Mouse (Mus musculus): ENCODE data around the gene Cacul1.
"Not testable (repeated sequence)": the region's sequence is repeated elsewhere in the genome, so short reads cannot be mapped to it uniquely, and the experiment has no call there.

Gene Cacul1

DNA sequence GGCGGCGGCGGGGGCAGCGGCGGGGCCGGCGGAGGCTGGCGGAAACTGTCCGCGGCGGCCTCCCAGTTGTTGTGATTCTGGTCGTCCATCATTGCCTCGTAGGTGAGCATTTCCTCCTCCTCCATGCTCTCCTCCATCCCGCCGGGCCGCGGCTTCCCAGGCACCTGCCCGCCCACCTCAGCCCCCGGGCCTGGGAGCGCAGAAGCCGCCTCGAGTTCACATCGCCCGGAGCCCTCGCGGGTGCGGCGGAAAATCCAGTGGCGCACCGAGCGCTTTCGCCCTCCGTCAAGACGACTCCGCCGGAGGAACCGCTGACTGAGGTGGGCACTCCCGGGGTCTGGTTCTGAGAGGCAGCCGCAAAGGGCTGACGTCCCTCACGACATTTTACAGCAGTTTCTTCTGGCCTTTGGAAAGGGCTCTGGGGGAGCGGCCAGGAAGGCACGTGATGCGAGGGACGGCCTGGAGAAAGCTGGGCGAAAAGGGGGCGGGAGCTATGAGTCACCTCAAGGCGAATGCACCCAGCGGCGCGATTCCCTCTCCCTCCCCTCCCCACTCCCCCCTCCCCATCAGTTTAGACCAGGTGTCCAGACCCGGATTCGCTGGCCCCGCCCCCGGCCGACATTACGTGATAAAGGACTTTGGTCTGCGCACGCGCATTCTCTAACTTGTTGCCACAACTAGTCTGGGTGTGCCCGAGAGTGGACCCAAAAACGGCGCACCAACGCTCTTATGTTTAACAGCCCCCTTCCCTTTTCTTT lies at the start of gene Cacul1:
TSS of gene Cacul1 (minus strand) at position 444 of the 758 bp plus-strand sequence.
- DNase-seq (ENCODE audit: low read depth), result peak; percentile 95

DNA sequence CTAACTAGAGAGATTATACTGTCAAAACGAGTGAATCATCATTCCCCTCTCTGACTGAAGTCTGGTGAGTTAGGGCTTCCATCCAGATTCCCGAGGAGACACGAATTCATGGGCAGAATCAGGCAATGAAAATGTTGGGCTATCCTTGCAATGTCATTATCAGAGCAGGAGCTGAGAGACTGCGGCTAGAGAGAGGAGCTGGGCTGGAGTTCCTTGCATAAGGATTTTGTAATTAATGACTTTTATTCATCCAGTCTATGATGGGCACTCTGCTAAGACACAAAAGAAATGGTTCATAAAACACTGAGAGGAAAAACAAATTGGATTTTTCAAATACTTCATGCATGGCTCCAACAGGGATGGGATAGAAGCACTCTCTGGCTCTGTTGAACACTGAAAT lies 38.6 kb upstream of the Cacul1 start:
- no peak for DNase-seq (ENCODE audit: low read depth)

DNA sequence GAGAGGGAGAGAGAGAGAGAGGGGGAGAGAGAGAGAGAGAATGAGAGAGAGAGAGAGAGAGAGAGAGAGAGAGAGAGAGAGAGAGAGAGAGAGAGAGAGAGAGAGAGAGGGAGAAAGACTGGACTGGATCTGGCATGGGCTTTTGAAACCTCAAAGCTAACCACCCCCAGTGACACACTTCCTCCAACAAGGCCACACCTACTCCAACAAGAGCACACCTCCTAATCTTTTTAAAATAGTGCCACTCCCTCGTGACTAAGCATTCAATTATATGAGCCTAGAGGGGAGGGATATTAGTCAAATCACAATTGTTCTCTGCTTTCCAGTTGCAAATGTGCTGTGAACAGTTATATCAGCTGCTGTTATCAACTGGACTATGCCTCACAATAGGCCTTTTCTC lies 36.2 kb upstream of the Cacul1 start:
- no peak for DNase-seq (ENCODE audit: low read depth)

DNA sequence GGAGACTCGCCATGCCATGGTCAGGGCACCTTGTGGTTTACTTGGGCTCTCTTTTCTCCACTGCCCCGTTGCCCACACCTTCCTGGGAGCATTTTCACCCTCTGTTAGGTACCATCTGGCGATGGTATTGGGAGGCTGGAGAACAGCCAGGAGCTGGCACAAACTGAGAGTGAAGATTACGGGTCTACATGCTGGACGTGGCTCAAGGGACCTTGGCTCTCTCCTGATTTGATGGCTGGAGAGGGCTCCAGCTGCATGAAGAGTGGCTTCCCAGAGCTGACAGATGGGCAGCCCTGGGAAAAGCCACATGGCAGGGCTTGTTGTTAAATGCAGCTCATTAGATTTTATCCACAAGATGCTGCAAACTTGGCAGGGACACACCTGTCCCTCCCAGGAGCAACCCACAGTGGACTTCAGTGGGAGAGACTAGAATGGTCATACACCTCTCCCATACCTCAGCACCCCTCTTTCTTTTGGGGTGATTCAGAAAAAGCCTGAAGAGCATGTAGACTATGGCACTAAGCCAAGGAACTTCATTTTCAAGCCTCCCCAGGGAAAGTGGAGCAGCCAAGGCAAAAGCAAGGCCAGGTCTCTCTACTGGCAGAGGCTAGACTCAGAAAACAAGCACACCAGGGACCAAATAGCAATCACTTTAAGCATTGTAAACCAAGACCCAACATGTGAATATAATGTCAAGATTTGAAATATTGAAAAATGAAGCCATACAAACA lies 34.8 kb upstream of the Cacul1 start:
- no peak for DNase-seq (ENCODE audit: low read depth)

DNA sequence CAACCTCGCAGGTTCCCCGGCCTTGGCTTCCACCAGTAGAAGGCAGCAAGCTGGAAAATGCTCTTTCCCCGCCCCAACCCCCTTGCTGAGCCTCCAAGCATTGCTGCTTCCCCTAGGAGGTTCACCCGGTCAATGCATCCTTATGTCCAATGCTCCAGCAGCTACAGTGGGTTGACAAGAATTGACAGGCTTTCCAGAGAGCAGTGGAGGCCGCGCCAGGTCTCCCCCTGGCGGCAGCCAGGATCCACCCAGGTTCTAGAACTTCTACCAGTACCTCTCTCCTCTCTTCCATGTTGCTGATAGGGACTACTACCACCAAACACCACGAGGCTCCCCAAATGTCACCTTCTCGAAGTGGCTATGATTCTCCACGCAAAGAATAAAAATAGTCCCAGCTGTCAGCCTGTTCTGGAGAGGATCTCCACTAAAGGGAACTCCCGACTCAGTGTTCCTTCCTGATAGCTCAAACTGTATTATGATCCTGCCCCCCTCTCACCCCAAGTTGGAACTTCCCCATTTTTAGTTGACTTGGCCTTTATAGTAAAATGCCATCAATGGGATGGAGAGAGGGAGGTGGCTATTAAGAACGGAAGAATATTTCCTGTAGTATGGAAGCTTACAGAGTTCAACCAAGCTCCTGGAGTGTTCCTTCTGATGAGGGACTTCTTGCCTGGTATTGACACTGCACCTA lies 30.8 kb upstream of the Cacul1 start:
- DNase-seq (ENCODE audit: low read depth), result peak; percentile 15

DNA sequence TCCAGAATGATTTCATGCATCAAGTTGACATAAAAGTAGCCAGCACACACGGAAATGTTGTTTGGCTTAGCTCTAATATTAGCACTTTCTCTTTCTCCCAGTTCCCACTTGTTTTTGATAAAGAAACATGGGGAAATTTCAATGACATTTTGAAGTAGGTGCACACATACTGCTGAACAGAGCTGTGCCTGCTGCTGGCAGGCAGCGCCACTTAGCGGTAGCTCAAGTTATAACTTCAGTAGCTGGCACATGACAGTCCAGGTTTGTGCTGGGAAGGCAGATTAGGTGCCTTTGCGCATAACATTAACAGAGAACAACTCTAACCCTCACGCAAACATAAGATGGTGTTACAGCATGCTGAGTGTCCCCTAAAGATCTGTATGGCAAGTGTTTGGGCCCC lies 27.9 kb upstream of the Cacul1 start:
- peak; percentile 44 for DNase-seq (ENCODE audit: low read depth)

DNA sequence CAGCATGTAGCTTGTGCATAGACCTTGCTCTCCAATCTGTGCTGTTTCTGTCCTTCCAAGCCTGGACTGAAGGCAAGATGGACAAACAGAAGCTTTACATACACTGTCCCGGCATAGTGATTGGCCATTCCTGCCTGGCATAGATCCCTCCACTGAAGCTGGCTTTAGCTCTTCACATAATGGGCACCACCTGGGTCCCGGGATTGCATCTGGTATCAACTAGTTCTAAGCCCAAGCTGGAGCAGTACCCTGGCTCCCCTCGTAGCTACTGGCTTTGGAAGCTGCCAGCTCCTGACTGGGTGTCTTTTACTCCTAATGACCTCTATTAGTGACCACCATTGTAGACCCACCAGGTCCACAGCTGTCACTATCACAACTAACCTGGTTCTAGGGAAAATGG lies 22.8 kb upstream of the Cacul1 start:
- no peak for DNase-seq (ENCODE audit: low read depth)

DNA sequence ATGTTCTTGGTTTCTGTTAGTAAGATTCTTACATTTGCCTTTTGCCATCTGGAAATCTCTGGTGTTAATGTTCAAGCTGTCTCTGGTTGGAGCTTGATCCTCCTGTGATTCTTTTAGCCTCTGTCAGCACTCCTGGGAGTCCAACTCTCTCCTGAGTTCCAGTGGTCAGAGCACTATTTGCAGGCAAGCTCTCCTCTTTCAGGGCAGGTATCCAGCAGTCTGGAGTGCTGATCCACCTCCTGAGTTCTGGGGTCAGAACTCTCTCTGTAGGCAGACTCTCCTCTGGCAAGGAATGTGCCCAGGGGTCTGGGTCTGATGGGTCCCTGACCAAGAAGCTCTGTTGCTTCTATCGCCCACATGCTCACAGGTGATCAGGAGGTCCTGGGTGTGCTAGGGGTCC lies 21.2 kb upstream of the Cacul1 start:
- not testable (repeated sequence) for DNase-seq (ENCODE audit: low read depth)

DNA sequence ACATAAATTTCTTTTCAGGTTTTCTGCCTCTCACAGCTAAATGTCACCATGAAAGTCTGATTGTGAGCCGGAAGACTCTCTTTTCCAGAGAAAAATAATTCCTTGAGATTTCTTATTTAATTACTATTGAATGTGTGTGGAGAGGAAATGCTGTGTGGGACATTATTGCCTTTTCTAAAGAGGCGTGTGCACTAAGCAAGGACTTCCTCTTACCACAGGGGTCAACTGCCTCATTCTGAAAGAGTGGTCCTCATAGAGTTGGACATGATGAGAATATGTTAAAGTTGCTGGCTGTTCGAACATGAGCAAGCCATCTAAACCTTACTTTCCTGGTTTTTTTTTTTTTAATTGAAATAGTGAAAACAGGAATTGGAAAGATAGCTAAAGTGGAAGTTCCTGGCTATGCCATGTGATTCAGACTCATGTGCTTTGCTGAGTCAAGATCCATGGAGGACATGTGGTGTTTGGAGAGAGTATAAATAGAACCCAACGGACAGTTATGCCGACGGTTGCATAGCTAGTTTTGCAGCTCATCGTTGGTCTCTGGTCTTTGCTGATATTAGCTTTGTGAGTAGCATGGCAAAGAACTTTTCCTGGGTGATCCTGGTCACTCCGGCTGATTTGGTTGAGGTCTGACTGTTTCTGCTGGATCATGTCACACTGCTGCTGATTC lies 17.3 kb upstream of the Cacul1 start:
- no peak for DNase-seq (ENCODE audit: low read depth)

DNA sequence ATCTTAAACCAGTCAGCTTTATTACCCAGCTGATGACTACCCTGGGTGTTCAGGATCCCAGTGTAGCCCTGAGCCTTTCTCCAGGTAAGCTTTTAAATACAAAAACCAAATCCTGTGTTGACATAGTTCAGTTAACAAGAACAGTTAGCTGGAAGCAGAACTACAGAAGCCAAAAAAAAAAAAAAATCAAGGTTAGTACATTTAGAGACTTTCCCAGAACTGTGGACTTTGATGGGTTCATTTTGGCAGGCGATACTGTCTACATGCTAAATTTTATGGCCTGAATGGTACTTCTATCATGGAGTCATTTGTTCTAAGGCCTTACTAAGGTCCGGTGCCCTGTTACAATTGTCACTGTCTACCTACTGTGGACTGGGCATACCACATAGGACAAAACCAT lies 8.8 kb upstream of the Cacul1 start:
- no peak for DNase-seq (ENCODE audit: low read depth)

DNA sequence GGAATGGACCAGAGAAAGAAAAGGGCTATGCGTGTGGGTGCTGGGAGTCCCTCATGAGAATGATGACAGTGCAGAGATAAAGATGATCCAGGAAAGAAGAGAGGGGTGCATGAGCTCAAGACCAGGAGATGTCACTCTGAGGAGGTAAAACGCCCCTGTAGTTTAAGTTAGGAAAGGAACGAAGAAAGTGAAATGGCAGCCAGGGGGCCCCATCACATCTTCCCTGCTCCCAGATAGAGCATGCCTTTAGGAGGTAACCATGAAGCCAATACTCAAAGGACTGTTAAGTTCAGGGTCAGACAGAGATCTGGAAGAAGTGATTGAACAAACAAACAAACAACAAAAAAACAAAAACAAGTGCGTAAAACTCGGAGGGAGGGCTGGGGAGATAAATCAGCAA lies 5.8 kb upstream of the Cacul1 start:
- DNase-seq (ENCODE audit: low read depth), result no peak

DNA sequence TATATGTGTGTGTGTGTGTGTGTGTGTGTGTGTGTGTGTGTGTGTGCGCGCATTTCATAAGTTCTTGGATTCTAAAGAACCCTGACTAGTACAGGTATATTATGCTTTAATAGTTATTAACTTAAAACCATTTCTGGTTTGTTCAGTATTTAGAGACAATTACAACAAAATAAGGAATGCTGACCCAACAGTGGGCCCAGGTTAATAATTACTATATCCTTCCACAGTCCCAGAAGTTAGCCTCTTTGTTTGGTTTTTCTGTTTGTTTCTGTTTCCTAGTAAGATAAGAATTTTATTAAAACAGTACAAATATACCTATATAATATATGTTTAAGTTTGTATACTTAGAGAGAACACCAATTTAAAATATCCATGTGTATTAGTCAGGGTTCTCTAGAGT lies 2.4 kb upstream of the Cacul1 start:
- no peak for DNase-seq (ENCODE audit: low read depth)

DNA sequence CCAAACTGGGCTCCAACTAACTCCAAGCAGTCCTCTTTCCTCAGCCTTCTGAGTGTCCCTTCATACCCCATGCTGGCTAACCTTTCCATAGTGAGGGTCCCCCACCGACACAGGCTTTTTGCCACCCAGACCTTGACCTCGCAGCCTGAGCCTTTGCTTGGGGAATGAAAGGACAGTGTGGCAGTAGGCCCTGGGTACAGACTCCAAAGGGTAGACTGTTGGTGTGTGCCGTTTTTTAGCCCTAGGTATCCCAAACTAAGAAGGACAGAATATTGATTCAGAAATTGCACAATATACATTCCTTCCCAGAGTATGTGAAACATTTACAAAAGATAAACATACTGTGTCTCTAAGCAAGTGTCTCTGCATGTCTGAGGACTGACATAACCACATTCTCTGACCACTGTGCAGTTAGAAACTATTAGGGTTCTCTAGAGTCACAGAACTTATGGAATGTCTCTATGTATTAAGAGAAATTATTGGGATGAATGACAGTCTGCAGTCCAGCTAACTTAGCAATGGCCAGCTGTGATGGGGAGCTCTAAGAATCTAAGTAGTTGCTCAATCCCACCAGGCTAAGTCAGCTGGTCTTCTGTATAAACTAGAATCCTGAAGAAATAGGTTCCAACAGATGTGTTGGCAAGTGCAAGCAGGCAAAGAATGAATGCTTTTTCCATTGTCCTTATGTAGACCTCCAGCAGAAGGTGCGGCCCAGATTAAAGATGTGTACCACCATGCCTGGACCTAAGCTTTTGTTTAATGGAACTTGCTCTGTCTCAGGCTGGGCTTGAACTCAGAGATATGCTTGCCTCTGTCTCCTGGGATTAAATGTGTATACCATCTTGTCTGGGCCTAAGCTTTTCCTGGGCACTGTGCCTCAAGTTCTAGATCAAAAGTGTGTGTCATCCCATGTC lies 809 bp upstream of the Cacul1 start:
- DNase-seq (ENCODE audit: low read depth), result peak; percentile 23

DNA sequence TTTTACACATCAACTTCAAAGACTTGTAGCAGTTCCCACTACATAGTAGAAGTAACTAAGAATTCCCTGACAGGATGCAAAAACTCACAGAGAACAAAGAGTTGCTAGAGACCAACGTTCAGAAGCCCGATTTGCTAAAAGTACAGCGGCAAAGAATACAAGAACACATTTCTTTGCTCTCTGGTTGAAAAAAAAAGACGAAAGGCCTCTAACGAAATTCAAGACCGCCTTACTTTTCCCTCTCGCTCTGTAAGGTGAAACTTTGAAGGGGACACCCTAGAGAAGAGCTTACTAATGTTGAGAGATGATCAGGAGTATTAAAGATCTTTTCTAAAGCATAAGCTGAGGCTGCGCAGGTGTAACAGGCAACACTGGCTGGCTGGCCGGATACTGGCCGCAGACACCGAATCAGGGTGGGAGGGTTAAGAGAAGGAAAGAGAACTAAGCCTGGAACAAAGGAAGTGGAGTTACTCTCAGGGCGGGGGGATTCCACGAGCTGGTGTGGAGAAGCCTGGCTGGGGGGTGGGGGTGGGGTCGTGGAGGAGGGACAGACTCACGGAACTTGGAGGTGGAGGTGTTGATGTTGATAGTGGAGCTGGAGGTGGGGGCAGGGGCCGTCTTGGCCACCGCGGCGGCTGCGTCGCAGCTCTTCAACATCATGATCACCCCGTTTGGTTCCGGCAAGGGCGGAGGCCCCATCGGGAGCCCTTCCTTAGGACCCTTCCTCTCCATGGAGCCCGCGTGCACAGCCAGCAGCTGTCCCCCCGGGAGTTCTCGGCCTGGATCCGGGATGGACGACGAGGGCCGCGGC lies 849 bp downstream of the Cacul1 start:
- peak; percentile 68 for DNase-seq (ENCODE audit: low read depth)

DNA sequence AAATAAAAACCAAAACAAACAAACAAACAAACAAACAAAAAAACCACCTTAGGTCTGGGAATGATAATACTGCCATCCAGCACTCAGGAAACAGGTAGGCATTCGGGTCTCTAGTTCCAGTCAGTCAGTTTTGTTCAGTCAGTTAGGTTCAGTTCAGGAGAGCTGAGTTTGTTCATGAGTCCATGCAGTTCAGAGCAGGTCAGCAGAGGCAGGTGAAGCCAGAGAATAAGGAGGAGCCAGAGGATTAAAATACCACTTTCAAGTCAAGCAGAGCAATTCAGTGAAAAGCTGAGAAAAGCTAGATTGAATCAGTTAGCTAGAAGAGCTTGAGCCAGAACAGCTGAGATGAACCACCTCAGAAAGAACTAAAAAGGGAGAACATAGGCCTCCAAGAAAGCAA lies 4.1 kb downstream of the Cacul1 start:
- DNase-seq (ENCODE audit: low read depth), result no peak

DNA sequence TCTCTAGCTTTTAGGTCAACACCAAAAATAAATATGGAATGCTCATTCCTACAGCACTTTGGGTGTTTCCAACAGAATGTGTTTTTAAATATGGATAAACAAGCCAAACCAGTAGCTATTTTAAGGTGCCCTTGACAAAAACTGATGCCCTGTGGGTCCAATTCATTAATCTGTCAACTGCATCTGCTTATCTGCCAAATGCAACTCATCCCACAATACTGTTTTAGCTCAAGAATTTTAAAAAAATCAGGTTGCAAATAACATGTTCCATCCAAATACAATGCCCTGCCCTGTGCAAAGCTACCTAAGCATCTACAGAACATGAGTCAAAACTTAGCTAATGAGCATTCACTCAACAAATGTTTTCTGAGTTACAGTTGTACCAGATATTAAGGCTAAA lies 20.3 kb downstream of the Cacul1 start:
- DNase-seq (ENCODE audit: low read depth), result no peak

DNA sequence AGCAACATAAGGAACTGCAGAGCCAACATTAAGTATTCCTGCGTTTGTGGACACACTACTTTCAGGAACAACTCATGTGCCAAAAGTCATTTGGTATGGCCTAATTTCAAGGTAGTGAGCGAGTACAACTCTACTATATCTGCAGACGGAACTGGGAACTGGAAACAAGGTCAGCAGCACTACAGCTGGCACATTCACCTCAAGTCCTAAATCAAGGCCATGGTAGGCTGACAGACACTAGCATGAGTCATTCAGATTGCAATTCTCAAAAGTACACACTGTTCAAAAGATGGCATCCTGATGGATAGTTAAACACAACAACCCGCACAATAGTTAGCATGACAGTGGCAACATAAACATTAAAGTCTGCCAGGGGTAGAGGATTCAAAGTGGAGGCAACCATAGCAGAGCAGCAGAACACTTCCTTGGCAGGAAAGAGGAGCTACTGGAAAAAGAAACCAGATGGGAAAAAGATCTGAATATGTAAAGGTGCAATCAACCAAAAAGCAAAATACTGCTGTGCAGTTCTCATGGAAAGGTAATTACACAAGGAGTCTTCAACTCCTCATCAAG lies 25.9 kb downstream of the Cacul1 start:
- DNase-seq (ENCODE audit: low read depth), result no peak

DNA sequence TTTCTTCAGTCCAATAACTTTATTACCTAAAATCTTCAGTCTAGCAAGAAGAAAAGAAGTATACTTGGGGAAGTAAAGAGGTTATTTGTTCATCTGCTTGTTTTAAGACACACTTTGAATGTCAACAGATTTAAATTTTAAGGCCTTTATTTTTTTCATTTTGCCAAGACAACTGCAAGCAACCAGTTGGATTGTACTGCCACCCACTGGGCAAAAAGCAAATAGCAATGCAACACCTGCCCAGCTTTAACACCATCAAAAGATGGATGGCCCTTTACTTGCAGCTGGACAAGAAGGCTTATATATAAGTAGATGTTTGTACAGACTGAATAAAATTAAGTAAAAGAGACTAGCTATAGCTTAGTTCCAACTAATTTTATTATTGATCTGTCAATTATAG lies 27.3 kb downstream of the Cacul1 start:
- DNase-seq (ENCODE audit: low read depth), result peak; percentile 65

DNA sequence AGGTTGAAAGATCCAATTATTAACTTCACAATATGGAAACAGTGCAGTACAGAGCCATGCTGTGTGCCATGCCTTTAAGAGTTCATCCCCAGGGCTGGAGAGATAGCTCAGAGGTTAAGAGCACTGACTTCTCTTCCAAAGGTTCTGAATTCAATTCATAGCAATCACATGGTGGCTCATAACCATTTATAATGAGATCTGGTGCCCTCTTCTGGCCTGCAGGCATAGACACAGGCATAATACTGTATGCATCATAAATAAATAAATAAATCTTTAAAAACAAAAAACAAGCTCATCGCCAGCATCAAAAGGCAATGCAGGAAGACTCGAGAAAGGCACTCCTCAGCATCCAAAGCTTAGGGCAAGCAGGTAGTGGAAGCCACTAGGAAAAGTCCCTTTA lies 37.5 kb downstream of the Cacul1 start:
- peak; percentile 13 for DNase-seq (ENCODE audit: low read depth)

DNA sequence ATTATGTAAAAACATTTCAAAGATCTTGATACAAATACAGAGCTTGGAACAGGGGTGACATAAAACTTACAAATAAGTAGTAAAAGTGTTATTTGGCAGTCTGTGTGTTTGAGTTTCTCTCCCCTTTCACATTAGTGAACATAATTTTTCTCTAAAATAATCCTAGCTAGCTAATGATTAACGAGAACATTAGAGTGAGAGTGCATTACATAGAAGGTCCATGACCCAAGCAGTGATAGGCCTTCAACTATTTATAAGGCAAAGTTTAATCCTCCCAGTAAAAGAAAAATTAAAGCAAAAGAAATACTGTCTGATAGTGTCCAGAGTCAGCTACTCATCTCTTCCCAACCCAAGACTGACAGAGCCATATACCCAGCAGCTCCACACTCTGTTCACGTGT lies 48.9 kb downstream of the Cacul1 start:
- DNase-seq (ENCODE audit: low read depth), result no peak

All from naive thymus-derived CD4-positive, alpha-beta T cell, adult 2 months (primary cell).